Mouse (Mus musculus) cerebellum, postnatal 25 days (tissue): ENCODE measurements at regions not wholly inside any gene's neighbourhood (a gene's known extent, or its start where the extent isn't known, plus 50 kb on each side); places are given as distances from the start of the nearest gene placed in this dataset.

Source experiments
- DNase-seq, 2 experiments: peaks; one replicate each; pipeline ENCODE4 v3.0.0; 2021; ENCODE audit warnings: mixed read lengths in 2 of 2

DNA sequence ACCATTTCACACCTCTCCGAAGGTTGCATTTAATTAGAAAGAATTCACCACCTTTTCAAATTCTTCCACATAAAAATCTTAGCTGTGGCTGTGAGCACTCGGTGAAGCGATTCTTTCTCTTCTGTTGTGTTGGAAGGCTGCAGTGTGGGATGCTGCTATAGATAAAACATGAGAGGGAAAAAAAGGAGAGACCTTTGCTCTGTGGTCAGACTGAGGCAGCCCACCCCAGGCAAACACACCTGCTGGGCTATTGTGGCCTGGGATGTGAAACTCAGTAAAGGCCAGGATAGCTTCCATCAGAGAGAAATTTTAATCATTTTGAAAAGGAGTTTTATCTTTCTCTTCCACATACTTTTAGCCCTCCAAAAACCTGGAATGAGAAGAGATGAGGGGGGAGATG is 625.3 kb upstream of the Akr1e1 start:
- no peak for DNase-seq

GRCm38 (mm10) chr13:5235391-5235790 is 625.9 kb upstream of the Klf6 start:
- DNase-seq, result no peak

DNA sequence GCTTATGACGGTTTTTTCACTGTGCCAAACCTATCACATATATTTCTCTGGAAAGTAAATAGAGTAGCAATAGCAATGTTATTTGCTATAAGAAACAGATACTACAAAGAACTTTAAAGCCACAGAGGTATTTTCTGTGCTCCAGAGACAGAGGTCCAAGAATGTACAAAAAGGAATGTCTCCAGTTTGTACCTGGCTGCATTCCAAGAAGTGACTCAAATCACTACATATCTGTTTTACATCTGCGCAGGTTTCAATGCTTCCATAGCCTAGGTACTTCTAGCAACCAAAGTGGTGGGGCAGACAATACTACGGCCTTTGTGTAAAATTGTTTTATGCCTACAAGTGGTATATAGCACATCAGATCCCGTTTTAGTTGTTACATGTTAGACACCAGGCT is 620.7 kb upstream of the Klf6 start:
- no peak for DNase-seq

DNA sequence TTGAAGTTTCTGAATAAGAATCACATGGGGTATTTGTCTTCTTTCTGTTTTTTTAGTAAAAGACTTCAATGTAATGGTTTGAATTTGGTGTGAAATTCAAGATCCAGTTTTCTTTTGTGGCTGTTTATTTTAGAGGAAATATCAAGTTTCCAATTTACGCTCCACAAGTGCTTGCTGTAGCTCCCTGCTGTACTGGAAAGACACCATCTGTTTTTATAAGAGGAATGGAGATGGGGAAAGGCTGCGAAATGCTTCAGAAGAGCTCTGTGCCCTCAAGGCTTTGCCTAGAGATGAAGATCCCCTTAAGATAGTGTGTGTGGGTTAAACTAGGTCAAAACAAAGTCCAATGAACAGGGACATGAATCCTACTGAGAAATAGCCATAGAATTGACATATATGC is 618.5 kb upstream of the Klf6 start:
- DNase-seq, result no peak

- no peak for DNase-seq
These were observed 612.5 kb upstream of the Klf6 start for GRCm38 (mm10) chr13:5248671-5249391.

- peak; percentile 7 to 37 for DNase-seq
These were observed 603.2 kb upstream of the Klf6 start for GRCm38 (mm10) chr13:5257891-5258660.

GRCm38 (mm10) chr13:5259760-5260159 is 601.5 kb upstream of the Klf6 start:
- no peak for DNase-seq

DNA sequence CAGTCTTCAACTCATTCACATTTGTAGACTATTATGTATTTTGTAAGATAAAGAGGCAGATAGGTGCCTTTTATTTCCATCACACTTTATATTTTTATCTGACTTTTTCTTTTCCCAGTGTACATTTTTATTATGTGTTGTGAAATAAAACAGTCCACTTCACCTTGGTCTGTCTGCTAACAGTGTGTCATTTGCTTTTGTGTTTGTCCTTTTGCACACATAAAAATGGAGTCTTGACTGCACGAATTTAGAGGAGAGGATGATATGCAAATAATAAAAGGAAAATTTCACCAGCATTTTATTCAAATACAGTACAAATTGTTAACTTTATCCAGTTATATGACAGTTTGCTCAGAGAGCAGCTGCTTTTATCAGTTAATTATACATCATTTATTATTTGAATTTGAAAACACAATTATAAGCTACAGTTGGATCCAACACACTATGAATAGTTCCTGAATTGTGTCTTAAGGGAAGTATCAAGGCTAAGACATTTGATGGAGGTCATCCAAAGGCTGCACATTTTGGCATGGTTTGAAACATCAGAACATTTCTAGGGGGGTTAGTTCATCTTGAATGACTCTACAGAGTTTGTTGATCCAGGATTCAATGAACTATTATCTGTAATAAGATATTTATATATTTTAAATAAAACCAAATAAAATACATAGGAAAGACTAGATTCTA is 588.6 kb upstream of the Klf6 start:
- no peak for DNase-seq

- DNase-seq, result no peak
These were observed 584.7 kb upstream of the Klf6 start for GRCm38 (mm10) chr13:5276564-5276963.

DNA sequence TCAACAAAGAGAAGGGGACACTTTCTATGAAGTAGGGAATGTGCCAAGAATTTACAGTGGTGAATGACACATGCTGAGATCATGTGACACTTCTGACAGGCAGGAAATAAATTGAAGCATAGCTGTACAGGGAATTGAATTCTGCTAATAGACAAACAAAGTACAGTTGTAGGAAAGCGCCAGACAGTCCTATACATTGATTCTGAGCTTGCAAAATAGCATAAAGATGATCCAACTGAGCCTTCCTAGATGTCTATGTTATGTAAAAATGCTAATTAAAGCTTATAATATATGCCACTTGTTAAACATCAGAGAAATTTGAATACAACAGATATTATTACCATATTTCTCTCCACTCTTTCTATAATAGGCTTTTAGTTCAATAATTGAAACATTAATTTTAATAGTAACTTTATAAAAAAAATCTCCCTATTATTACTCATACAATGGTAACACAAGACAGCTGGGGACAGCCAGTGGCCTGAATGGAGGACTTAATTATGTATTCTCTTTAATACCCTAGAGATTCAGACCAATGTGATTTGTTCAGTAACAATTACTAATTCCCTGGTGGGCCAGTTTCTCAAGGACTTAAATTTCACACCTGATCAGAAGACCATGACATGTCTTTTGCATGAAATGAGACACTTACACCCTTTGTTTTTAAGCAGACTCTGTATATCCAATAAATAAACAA is 571.4 kb upstream of the Klf6 start:
- no peak for DNase-seq

- DNase-seq, result peak in 1 of 2 experiments; percentile 11
These were observed 559.1 kb upstream of the Klf6 start for GRCm38 (mm10) chr13:5302141-5302540.

DNA sequence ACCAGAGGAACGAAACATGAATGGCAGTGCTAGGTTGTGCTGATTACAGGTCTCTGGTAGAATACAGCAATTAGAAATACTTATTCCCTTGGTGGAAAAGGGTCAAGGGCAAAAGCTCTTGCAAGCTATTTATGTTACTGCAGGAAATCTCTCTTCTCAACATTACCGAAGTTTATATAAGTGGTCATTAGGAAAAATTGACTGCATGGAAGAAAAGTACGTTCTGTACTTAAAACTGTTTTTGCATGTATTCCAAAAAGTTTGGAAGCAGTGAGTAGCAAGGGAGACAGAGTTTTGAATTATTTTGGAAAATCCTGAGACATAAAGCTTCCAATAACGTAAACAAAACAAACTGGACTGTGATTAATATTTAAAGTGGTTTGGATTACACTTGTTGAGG is 554.6 kb upstream of the Klf6 start:
- DNase-seq, result no peak

DNA sequence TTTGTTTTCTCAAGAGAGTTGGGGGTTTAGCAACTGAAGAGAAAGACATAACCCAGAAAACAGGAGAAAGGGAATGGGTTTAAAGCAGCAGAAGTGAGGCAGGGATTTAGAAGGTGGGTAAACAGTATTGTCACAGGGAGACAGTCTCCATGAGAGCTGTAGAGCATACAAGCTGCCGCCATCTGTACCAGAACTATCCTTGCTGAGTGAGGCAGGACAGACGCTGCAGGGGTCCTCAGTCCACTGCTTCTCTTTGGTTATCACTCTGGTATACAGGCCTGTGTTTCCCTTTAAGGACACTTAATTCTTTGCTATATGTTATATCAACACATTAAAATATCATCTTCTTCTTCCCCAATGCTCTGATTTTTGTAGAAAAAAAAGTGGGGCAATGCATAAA is 548.0 kb upstream of the Klf6 start:
- DNase-seq, result peak; percentile 51 to 66

DNA sequence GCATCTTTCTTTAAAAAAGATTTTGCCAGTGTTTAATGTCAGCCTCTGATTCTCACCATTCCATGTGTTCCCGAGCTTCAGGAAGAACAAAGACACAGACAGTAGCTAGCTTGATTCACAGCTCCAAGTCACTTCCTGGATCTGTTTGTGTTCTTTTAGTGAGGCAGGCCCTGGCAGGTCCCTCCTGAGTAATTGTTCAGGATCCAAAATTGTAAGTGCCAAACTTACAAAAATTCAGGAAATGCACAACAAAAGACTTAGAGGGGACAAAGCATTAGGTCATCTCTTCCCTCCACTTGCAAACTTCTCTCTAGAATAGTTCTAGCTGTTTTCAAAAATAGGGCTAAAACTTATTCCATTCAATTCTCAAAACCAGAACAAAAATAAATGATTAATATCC is 546.3 kb upstream of the Klf6 start:
- DNase-seq, result no peak

DNA sequence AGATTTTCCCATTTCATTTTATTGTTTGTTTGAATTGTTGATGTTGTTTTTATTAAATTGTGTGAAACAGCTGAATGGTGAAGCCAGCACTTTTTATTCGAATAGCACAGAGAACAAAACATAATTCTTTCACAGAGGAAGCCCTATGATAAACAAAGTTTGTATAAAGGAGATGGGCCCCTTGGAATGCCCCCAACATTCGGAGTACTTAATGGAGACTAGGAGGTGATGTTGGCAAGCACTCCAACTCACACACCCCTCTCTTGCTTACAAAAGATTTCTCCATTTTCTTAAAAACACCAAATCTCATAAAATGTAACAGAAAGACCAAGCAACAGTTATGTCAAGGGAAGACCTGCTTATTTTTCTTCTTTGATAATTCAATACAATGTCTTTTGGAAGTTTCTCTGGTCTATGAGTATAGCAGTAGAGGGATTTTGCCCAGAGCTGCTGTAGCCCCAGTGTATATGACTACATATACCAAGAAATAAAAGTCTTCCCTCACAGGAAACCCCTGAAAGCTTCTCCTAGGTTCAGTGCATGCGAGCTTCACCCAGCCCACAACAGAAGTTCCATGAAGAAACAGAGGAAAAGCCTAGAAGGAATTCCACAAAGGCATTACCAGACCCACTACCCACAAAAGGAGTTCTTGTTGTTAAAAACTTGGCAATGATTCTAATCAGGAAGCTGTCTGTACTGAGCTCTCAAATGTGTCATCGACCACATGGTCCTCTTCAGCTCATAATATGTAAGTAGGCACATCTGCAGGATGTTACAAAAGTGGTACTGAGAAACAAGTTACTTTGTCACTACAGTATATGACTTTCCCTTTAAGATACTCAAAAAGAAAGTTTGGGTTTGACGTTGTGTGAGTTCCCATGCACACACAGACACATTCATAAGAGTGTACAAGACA is 543.1 kb upstream of the Klf6 start:
- DNase-seq, result no peak

DNA sequence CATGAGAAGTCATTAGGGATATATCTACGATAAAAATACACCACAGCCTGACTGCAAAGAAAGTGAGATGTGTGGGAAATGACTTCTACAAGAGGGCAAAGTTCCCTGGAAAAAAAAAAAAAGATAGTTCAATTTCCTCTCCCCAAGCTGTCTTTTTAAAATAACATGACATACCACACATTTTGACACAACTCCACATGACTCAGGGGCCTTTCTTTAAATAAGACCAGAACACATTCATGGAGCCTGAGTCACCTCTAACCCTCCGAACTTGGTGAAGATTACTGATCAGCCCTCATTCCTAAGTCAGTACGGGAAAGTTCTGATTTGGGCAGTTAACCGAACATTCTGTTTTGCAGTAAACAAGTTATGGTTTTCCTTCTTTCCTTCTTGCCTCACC is 515.6 kb upstream of the Klf6 start:
- no peak for DNase-seq

DNA sequence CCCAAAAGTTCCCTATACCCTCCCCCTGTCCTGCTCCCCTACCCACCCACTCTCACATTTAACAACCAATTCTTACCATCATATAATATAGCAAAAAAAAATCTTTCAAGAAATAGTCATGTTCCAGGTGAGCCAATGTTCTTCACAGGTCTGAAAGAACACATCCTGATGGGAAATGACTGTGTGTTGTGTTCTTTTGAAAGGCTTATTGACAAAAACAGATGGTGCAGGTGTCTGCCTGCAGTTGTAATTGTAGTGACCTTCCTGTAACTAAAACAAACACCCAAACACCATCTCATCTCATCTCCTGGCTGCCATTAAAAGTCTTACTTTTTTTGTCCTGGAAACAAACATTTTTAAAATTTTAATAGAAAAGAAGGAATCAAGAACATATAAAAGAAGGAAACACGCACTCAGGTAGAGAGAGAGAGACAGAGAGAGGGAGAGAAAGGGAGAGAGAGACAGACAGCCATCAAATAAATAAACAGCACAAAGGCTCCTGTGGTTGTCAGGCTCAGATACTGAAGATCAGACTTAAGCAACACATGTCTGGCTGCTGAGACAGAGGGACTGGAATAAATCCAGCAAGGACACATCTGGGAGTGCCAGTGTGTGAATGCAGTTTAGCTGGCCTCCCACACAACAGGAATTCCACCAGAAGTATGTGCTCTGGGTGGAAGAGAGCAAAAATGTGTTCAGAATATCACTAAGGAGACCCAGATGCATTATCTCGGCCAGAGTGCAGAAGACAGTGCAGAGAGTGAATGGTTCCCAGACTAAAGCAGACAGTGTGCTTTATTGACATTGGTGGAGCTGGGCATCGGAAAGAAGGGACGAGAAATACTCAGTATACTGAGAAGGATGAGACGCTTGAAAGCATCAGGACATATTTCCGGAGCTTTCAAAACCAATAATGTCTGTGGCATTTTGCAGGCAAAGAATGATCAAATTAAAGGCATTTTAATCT is 513.5 kb upstream of the Klf6 start:
- DNase-seq, result no peak

GRCm38 (mm10) chr13:5367058-5367797 is 494.1 kb upstream of the Klf6 start:
- no peak for DNase-seq

GRCm38 (mm10) chr13:5370007-5370406 is 491.3 kb upstream of the Klf6 start:
- no peak for DNase-seq

- no peak for DNase-seq
These were observed 488.1 kb upstream of the Klf6 start for GRCm38 (mm10) chr13:5373191-5373590.
